Mouse (Mus musculus): ENCODE measurements around the gene Spag4.

DNA sequence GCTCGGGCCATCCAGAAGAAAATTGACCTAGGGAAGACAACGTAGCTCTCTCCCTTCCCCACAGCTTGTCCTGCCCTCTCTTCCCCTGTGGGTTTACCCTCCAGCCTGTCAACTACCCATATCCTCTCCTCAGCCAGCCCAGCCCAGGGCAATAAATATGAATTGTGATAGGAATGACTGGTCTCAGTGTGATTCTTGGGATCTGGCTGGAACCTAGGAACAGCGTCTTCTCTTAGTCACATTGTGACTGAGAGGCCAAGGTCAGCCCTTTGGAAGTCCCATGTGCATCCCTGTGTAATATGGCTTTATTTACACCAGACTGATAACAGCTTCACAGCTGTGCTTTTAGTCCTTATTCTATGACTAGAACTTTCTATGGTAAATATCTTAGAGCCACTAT is 46.9 kb upstream of the Spag4 start:
- TF ChIP-seq GATA1 (IDR thresholded peaks at IDR 0.05; ENCODE audit: low read length) (no peak), TAL1 (IDR thresholded peaks at IDR 0.05; ENCODE audit: low read length) (no peak)

Measured in erythroblast, embryonic 14.5 days (primary cell).